Mouse (Mus musculus) stomach, embryonic 15.5 days (tissue): ENCODE measurements at regions not wholly inside any gene's neighbourhood (a gene's known extent, or its start where the extent isn't known, plus 50 kb on each side); places are given as distances from the start of the nearest gene placed in this dataset.
A peak's percentile ranks its signal among the peaks of the same experiment; 100 is the strongest.

Experiments used
- ATAC-seq: fragments of 200-750 bp; cut with Nextera tagmentation; 2 replicates; pipeline ENCODE4 v1.8.0; 2017; ENCODE audit warnings: low read depth, moderate number of reproducible peaks, moderate TSS enrichment; ENCODE audit not compliant: insufficient read depth, low FRiP score
- H3K27ac ChIP-seq: fragments of 300-500 bp; sonication (generic); 2 replicates; pipeline ENCODE4 v1.5.1; 2015; ENCODE audit warnings: mild to moderate bottlenecking, inconsistent platforms
- H3K27me3 ChIP-seq: fragments of 300-500 bp; sonication (generic); replicated peaks from 2 replicates; pipeline ENCODE4 v1.6.1; 2015; ENCODE audit warnings: inconsistent platforms
- H3K36me3 ChIP-seq: fragments of 300-500 bp; sonication (generic); 2 replicates; pipeline ENCODE4 v1.6.1; 2015; ENCODE audit warnings: inconsistent platforms
- H3K4me1 ChIP-seq: fragments of 300-500 bp; sonication (generic); 2 replicates; pipeline ENCODE4 v1.6.1; 2015; ENCODE audit warnings: inconsistent platforms
- H3K4me2 ChIP-seq: fragments of 300-500 bp; sonication (generic); 2 replicates; pipeline ENCODE4 v1.6.1; 2015; ENCODE audit warnings: mild to moderate bottlenecking, inconsistent platforms
- H3K4me3 ChIP-seq: fragments of 300-500 bp; sonication (generic); replicated peaks from 2 replicates; pipeline ENCODE4 v1.5.1; 2015; ENCODE audit warnings: inconsistent platforms
- H3K9ac ChIP-seq: fragments of 300-500 bp; sonication (generic); 2 replicates; pipeline ENCODE4 v1.6.1; 2015; ENCODE audit warnings: inconsistent platforms
- H3K9me3 ChIP-seq: fragments of 300-500 bp; sonication (generic); 2 replicates; pipeline ENCODE4 v1.6.1; 2016; ENCODE audit warnings: inconsistent platforms
- WGBS: fragments of 180-500 bp; shearing (Covaris S2); methylation state at CpG from one replicate; pipeline ENCODE4 v1.1.7; 2015; 5-methylcytosine and 5-hydroxymethylcytosine counted together

DNA sequence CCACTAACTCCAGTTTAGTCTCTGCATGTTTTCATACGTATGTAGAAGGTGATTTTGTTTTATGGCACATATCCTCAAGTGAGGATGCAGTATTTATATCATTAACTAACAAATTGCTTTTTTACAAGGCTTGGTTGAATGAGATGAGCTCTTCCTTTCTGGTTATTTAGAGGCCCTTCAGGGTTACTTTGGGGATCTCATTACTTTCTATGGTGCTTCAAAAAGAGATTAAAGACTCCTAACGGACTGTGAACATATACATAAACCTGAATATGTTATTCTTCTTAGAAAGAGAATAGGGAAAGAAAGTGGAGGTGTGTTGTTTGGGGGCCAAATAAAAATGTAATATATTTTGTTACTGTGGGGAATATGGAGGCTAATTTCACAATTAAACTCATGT, 918.8 kb upstream of the Celf2 start:
- Histone ChIP-seq H3K36me3 (no peaks in the 10 kb centered on the region), H3K9me3 (no peaks in the 10 kb centered on the region), H3K27ac (no peak overlapping the region), H3K4me3 (no peak overlapping the region), H3K9ac (no peak overlapping the region), H3K4me2 (no peak overlapping the region), H3K27me3 (no peaks in the 10 kb centered on the region), H3K4me1 (no peaks in the 10 kb centered on the region)
- no peak for ATAC-seq
- WGBS: 69% methylated on average over 2 of the region's 2 CpGs

GRCm38 (mm10) chr2:8427720-8428119, 918.4 kb upstream of the Celf2 start:
- WGBS: 76% methylated on average over 1 of the region's 1 CpGs
- Histone ChIP-seq H3K4me3 (no peak overlapping the region), H3K4me2 (no peak overlapping the region), H3K9me3 (no peaks in the 10 kb centered on the region), H3K27ac (no peak overlapping the region), H3K9ac (no peak overlapping the region), H3K4me1 (no peaks in the 10 kb centered on the region), H3K36me3 (no peaks in the 10 kb centered on the region), H3K27me3 (no peaks in the 10 kb centered on the region)
- ATAC-seq: no peak

DNA sequence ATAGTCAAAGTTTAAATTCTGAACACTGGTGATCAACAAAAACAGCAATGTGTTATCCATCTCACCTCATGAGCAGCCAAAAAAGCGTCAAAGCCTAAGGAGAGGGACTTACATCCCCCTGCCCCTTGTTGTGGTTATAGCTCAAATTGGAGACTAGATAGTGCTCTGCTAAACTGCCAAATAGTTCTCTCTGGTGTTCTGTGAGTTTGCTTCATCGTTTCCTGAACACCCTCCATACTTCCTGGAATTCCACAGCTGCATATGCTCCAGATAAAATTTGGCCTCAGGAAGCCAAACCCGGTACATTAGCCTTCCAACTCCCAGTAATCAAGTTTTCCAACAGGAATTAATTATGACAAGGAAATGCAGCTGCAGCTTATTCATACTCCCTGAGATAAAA, 906.6 kb upstream of the Celf2 start:
- WGBS: 42% methylated on average over 3 of the region's 3 CpGs
- Histone ChIP-seq H3K4me1 (no peaks in the 10 kb centered on the region), H3K4me2 (no peak overlapping the region), H3K9ac (no peak overlapping the region), H3K4me3 (no peak overlapping the region), H3K9me3 (no peaks in the 10 kb centered on the region), H3K36me3 (no peaks in the 10 kb centered on the region), H3K27ac (no peak overlapping the region), H3K27me3 (no peaks in the 10 kb centered on the region)
- peak; percentile 56; the same call in 1 of the 2 replicates for ATAC-seq

- Histone ChIP-seq H3K4me2 (no peak overlapping the region), H3K4me3 (no peak overlapping the region), H3K27ac (no peak overlapping the region), H3K36me3 (no peaks in the 10 kb centered on the region), H3K9me3 (no peaks in the 10 kb centered on the region), H3K9ac (no peak overlapping the region), H3K27me3 (no peaks in the 10 kb centered on the region), H3K4me1 (no peaks in the 10 kb centered on the region)
- WGBS: 72% methylated on average over 4 of the region's 4 CpGs
- no peak for ATAC-seq
Observed at GRCm38 (mm10) chr2:8394128-8394527, 884.8 kb upstream of the Celf2 start.

- H3K27ac ChIP-seq: no peak overlapping the region
- no peaks in the 10 kb centered on the region for H3K27me3 ChIP-seq
- no peaks in the 10 kb centered on the region for H3K9me3 ChIP-seq
- H3K9ac ChIP-seq: no peak overlapping the region
- ATAC-seq: no peak
- no peaks in the 10 kb centered on the region for H3K4me1 ChIP-seq
- no peak overlapping the region for H3K4me3 ChIP-seq
- H3K4me2 ChIP-seq: no peak overlapping the region
- no peaks in the 10 kb centered on the region for H3K36me3 ChIP-seq
- 57% methylated on average over 2 of the region's 2 CpGs for WGBS
Observed at GRCm38 (mm10) chr2:8389530-8389929, 880.2 kb upstream of the Celf2 start.

GRCm38 (mm10) chr2:8380246-8380645, 870.9 kb upstream of the Celf2 start:
- no peak overlapping the region for H3K27ac ChIP-seq
- 36% methylated on average over 1 of the region's 1 CpGs for WGBS
- no peak for ATAC-seq
- no peak overlapping the region for H3K4me3 ChIP-seq
- no peaks in the 10 kb centered on the region for H3K4me1 ChIP-seq
- H3K4me2 ChIP-seq: no peak overlapping the region
- H3K9ac ChIP-seq: no peak overlapping the region
- no peaks in the 10 kb centered on the region for H3K27me3 ChIP-seq
- H3K9me3 ChIP-seq: no peaks in the 10 kb centered on the region
- no peaks in the 10 kb centered on the region for H3K36me3 ChIP-seq

DNA sequence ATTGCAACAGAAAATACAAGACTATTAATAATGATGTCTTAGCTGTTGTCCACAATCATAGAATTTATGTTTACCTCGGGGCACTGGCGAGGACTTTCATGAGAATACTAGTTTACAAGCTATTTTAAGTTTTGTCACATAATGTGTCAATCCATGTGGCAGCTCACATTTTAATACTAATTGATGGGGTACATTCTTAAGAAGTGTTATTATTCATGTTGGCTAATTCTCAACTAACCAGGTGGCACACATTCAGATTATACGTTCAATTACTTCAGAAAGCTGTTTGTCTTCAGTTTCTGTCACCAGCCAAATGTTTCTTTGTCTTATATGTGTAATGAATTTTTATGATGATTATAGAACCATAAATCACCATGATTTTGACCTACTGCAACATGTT, 870.2 kb upstream of the Celf2 start:
- Histone ChIP-seq H3K4me3 (no peak overlapping the region), H3K9me3 (no peaks in the 10 kb centered on the region), H3K27me3 (no peaks in the 10 kb centered on the region), H3K9ac (no peak overlapping the region), H3K27ac (no peak overlapping the region), H3K36me3 (no peaks in the 10 kb centered on the region), H3K4me1 (no peaks in the 10 kb centered on the region), H3K4me2 (no peak overlapping the region)
- ATAC-seq: no peak
- WGBS: 84% methylated on average over 3 of the region's 3 CpGs

DNA sequence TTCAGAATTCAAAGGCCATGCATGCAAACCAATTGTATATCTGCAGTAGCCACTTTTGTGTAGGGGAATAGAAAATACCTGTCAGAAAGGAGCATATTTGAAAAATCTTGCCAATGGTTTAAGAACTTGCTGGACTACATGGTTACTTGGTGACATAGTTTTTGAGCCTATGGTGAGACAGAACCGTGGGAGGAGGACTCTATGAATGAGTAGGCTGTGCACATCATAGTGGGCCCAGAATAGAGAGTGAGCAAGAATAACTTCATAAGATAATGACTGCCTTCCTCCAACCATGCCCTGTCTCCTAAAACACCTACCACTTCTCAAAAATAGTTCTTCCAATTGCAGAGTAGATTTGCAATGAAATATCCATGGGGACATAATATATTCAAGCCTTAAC, 838.5 kb upstream of the Celf2 start:
- H3K4me3 ChIP-seq: no peak overlapping the region
- H3K9me3 ChIP-seq: no peaks in the 10 kb centered on the region
- no peak overlapping the region for H3K9ac ChIP-seq
- no peaks in the 10 kb centered on the region for H3K27me3 ChIP-seq
- H3K4me1 ChIP-seq: no peaks in the 10 kb centered on the region
- no peak for ATAC-seq
- H3K36me3 ChIP-seq: no peaks in the 10 kb centered on the region
- 77% methylated on average over 1 of the region's 1 CpGs for WGBS
- H3K27ac ChIP-seq: no peak overlapping the region
- H3K4me2 ChIP-seq: no peak overlapping the region

GRCm38 (mm10) chr2:8344748-8345147, 835.4 kb upstream of the Celf2 start:
- 87% methylated on average over 3 of the region's 3 CpGs for WGBS
- ATAC-seq: no peak
- Histone ChIP-seq H3K27ac (no peak overlapping the region), H3K4me3 (no peak overlapping the region), H3K4me1 (no peaks in the 10 kb centered on the region), H3K9me3 (no peaks in the 10 kb centered on the region), H3K27me3 (no peaks in the 10 kb centered on the region), H3K36me3 (no peaks in the 10 kb centered on the region), H3K4me2 (no peak overlapping the region), H3K9ac (no peak overlapping the region)

DNA sequence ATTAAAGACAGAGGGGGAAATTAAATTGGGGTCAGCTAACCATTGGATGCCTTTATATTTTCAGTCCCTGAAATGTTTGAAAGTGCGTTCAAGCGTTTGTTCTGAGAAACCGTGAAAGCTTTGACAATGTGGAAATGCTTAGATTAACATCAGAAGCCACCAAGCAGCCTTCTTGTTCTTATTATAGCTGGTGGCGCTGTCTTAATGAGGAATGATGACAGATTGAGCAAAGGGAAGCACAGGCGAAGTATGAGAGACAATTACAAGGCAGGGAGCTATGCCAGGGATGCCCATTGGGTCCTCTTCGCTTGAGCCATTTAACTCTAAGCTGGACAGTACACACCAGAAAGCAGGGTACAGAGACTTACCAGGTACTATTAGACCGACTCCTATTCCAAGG, 828.9 kb upstream of the Celf2 start:
- Histone ChIP-seq H3K9me3 (no peaks in the 10 kb centered on the region), H3K4me3 (no peak overlapping the region), H3K36me3 (no peaks in the 10 kb centered on the region), H3K9ac (no peak overlapping the region), H3K27me3 (no peaks in the 10 kb centered on the region), H3K4me2 (no peak overlapping the region), H3K4me1 (no peaks in the 10 kb centered on the region), H3K27ac (no peak overlapping the region)
- WGBS: 77% methylated on average over 7 of the region's 7 CpGs
- ATAC-seq: no peak

DNA sequence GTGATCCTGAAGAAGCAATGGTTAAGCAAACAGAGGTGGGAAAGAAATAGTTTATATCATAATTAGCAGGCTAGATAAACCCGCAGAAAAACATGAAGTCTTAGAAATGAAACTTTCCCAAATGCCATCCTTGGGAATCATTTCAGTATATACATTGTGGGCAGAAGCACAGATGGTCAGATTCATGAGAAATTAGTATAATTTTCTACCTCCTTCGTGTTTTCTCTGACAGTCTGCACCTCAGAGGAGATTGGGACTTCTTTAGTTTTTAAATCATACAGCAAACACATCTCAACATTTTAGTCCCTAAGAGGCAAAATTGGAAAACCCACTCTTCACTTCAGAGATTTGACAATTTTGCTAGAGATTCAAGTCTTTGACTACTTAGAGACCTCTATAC, 786.6 kb upstream of the Celf2 start:
- H3K4me1 ChIP-seq: no peaks in the 10 kb centered on the region
- 72% methylated on average over 2 of the region's 2 CpGs for WGBS
- no peaks in the 10 kb centered on the region for H3K9me3 ChIP-seq
- no peaks in the 10 kb centered on the region for H3K27me3 ChIP-seq
- H3K36me3 ChIP-seq: no peaks in the 10 kb centered on the region
- no peak overlapping the region for H3K9ac ChIP-seq
- H3K4me2 ChIP-seq: no peak overlapping the region
- H3K4me3 ChIP-seq: no peak overlapping the region
- no peak for ATAC-seq
- H3K27ac ChIP-seq: no peak overlapping the region

GRCm38 (mm10) chr2:8291357-8291756, 782.0 kb upstream of the Celf2 start:
- no peaks in the 10 kb centered on the region for H3K36me3 ChIP-seq
- no peaks in the 10 kb centered on the region for H3K27me3 ChIP-seq
- no peaks in the 10 kb centered on the region for H3K9me3 ChIP-seq
- H3K9ac ChIP-seq: no peak overlapping the region
- no peak overlapping the region for H3K4me3 ChIP-seq
- H3K4me1 ChIP-seq: no peaks in the 10 kb centered on the region
- ATAC-seq: no peak
- no peak overlapping the region for H3K4me2 ChIP-seq
- 87% methylated on average over 4 of the region's 4 CpGs for WGBS
- H3K27ac ChIP-seq: no peak overlapping the region

DNA sequence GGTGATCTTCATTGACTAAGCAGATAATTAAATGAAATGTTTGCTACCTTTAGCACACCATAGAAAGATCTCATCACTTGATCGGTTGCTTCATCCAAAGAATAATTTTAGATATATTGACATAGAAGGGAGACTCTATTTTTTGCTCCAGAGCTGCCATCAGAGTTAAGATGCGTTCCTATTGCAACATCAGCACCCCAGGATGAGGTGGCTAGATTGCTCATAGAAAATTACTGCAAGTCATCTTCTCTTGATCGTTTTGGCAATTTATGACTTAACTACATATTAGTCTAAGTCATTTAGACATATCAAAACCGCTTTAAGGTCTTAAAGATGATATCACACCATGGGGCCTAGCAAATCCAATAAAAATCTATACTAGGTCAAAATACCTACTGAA, 778.0 kb upstream of the Celf2 start:
- Histone ChIP-seq H3K4me3 (no peak overlapping the region), H3K27ac (no peak overlapping the region), H3K9me3 (no peaks in the 10 kb centered on the region), H3K4me2 (no peak overlapping the region), H3K4me1 (no peaks in the 10 kb centered on the region), H3K36me3 (no peaks in the 10 kb centered on the region), H3K9ac (no peak overlapping the region), H3K27me3 (no peaks in the 10 kb centered on the region)
- no peak for ATAC-seq
- WGBS: 84% methylated on average over 4 of the region's 4 CpGs
